Mouse (Mus musculus) embryonic facial prominence, embryonic 15.5 days (tissue): ENCODE data around the gene Usp15. TPM values are rescaled to one million over a fixed set of nuclear protein-coding genes. Genes with fewer than 3 reads are reported as not detected.
A peak's percentile ranks its signal among the peaks of the same experiment; 100 is the strongest.

Experiments used
- ATAC-seq: fragments of 200-750 bp; cut with Nextera tagmentation; 2 replicates; pipeline ENCODE4 v1.8.0; 2017; ENCODE audit warnings: low read depth, moderate TSS enrichment; ENCODE audit not compliant: insufficient number of reproducible peaks, low FRiP score, low TSS enrichment
- H3K27ac ChIP-seq: fragments of 300-500 bp; sonication (generic); replicated peaks from 2 replicates; pipeline ENCODE4 v1.5.1; 2015; ENCODE audit warnings: mild to moderate bottlenecking, inconsistent platforms
- H3K27me3 ChIP-seq: fragments of 300-500 bp; sonication (generic); 2 replicates; pipeline ENCODE4 v1.6.1; 2015; ENCODE audit warnings: inconsistent platforms
- H3K36me3 ChIP-seq: fragments of 300-500 bp; sonication (generic); 2 replicates; pipeline ENCODE4 v1.6.1; 2015; ENCODE audit warnings: mild to moderate bottlenecking, inconsistent platforms
- H3K4me1 ChIP-seq: fragments of 300-500 bp; sonication (generic); 2 replicates; pipeline ENCODE4 v1.6.1; 2015; ENCODE audit warnings: inconsistent platforms
- H3K4me2 ChIP-seq: fragments of 300-500 bp; sonication (generic); replicated peaks from 2 replicates; pipeline ENCODE4 v1.6.1; 2015; ENCODE audit warnings: mild to moderate bottlenecking, inconsistent platforms
- H3K4me3 ChIP-seq: fragments of 300-500 bp; sonication (generic); replicated peaks from 2 replicates; pipeline ENCODE4 v1.5.1; 2015; ENCODE audit warnings: mild to moderate bottlenecking, inconsistent platforms
- H3K9ac ChIP-seq: fragments of 300-500 bp; sonication (generic); 2 replicates; pipeline ENCODE4 v1.6.1; 2015; ENCODE audit warnings: inconsistent platforms
- H3K9me3 ChIP-seq: fragments of 300-500 bp; sonication (generic); replicated peaks from 2 replicates; pipeline ENCODE4 v1.6.1; 2016; ENCODE audit warnings: inconsistent platforms
- WGBS: fragments of 180-500 bp; shearing (Covaris S2); methylation state at CpG from one replicate; pipeline ENCODE4 v1.1.7; 2015; 5-methylcytosine and 5-hydroxymethylcytosine counted together
- polyA plus RNA-seq: library from polyadenylated mRNA; unstranded; fragments of >200 nt; fragmentation: Nextera tagmentation; extraction: Ambion mirVana; gene quantifications from 2 replicates; pipeline ENCODE4 v1.2.1, GENCODE M21; 2015

Gene Usp15
- polyA plus RNA-seq, 1 experiment from 2014 or later, result 53.9 TPM

GRCm38 (mm10) chr10:123199615-123200319, 3.0 kb upstream of the Usp15 start:
- WGBS, result 80% methylated on average over 19 of the region's 19 CpGs
- no peak overlapping the region for H3K4me3 ChIP-seq
- no peak overlapping the region for H3K4me2 ChIP-seq
- H3K9me3 ChIP-seq, result no peaks in the 10 kb centered on the region
- H3K27ac ChIP-seq, result no peak overlapping the region
- H3K4me1 ChIP-seq, result peaks cover 8% of the 10 kb centered on the region; the same call in 1 of the 2 replicates
- H3K9ac ChIP-seq, result no peak overlapping the region
- ATAC-seq, result no peak
- H3K27me3 ChIP-seq, result no peaks in the 10 kb centered on the region
- no peaks in the 10 kb centered on the region for H3K36me3 ChIP-seq

GRCm38 (mm10) chr10:123199119-123199518, 2.3 kb upstream of the Usp15 start:
- no peaks in the 10 kb centered on the region for H3K27me3 ChIP-seq
- H3K36me3 ChIP-seq, result no peaks in the 10 kb centered on the region
- WGBS, result 73% methylated on average over 3 of the region's 3 CpGs
- H3K4me3 ChIP-seq, result no peak overlapping the region
- no peak overlapping the region for H3K27ac ChIP-seq
- H3K9me3 ChIP-seq, result no peaks in the 10 kb centered on the region
- no peak overlapping the region for H3K9ac ChIP-seq
- no peak overlapping the region for H3K4me2 ChIP-seq
- no peak for ATAC-seq
- H3K4me1 ChIP-seq, result peaks cover 8% of the 10 kb centered on the region; the same call in 1 of the 2 replicates

GRCm38 (mm10) chr10:123198183-123198582, 1.4 kb upstream of the Usp15 start:
- no peaks in the 10 kb centered on the region for H3K27me3 ChIP-seq
- no peak for ATAC-seq
- H3K4me1 ChIP-seq, result peaks cover 8% of the 10 kb centered on the region; the same call in 1 of the 2 replicates
- H3K4me3 ChIP-seq, result no peak overlapping the region
- H3K4me2 ChIP-seq, result no peak overlapping the region
- no peaks in the 10 kb centered on the region for H3K9me3 ChIP-seq
- H3K27ac ChIP-seq, result no peak overlapping the region
- no peaks in the 10 kb centered on the region for H3K36me3 ChIP-seq
- H3K9ac ChIP-seq, result no peak overlapping the region
- 76% methylated on average over 5 of the region's 5 CpGs for WGBS

GRCm38 (mm10) chr10:123195961-123196834, 597 bp downstream of the Usp15 start:
- H3K36me3 ChIP-seq, result no peaks in the 10 kb centered on the region
- H3K4me1 ChIP-seq, result peaks cover 8% of the 10 kb centered on the region; the same call in 1 of the 2 replicates
- peak overlapping the region; percentile 61 for H3K9ac ChIP-seq
- no peaks in the 10 kb centered on the region for H3K27me3 ChIP-seq
- peak overlapping the region; percentile 87 for H3K4me3 ChIP-seq
- no peaks in the 10 kb centered on the region for H3K9me3 ChIP-seq
- ATAC-seq, result peak; percentile 80
- WGBS, result under 1% methylated on average over 60 of the region's 66 CpGs
- H3K4me2 ChIP-seq, result peak overlapping the region; percentile 61
- H3K27ac ChIP-seq, result peak overlapping the region; percentile 93

GRCm38 (mm10) chr10:123195501-123195900, 1.3 kb downstream of the Usp15 start:
- peak overlapping the region; percentile 61; the same call in 1 of the 2 replicates for H3K9ac ChIP-seq
- H3K4me3 ChIP-seq, result peak overlapping the region; percentile 87
- H3K4me1 ChIP-seq, result peaks cover 8% of the 10 kb centered on the region; the same call in 1 of the 2 replicates
- no peak for ATAC-seq
- no peaks in the 10 kb centered on the region for H3K36me3 ChIP-seq
- no peaks in the 10 kb centered on the region for H3K27me3 ChIP-seq
- no peaks in the 10 kb centered on the region for H3K9me3 ChIP-seq
- H3K4me2 ChIP-seq, result peak overlapping the region; percentile 61
- H3K27ac ChIP-seq, result no peak overlapping the region
- WGBS, result 18% methylated on average over 7 of the region's 7 CpGs

- H3K9me3 ChIP-seq, result no peaks in the 10 kb centered on the region
- ATAC-seq, result no peak
- H3K4me1 ChIP-seq, result peaks cover 14% of the 10 kb centered on the region; the same call in 1 of the 2 replicates
- H3K4me3 ChIP-seq, result no peak overlapping the region
- no peak overlapping the region for H3K4me2 ChIP-seq
- H3K27me3 ChIP-seq, result no peaks in the 10 kb centered on the region
- no peaks in the 10 kb centered on the region for H3K36me3 ChIP-seq
- no peak overlapping the region for H3K27ac ChIP-seq
- no peak overlapping the region for H3K9ac ChIP-seq
- 75% methylated on average over 6 of the region's 6 CpGs for WGBS
Measured at GRCm38 (mm10) chr10:123191038-123191437, 5.8 kb downstream of the Usp15 start.

GRCm38 (mm10) chr10:123187337-123187736, 9.5 kb downstream of the Usp15 start:
- Histone ChIP-seq H3K9me3 (no peaks in the 10 kb centered on the region), H3K9ac (no peak overlapping the region), H3K4me2 (no peak overlapping the region), H3K27me3 (no peaks in the 10 kb centered on the region), H3K4me3 (no peak overlapping the region), H3K27ac (no peak overlapping the region), H3K4me1 (peaks cover 12% of the 10 kb centered on the region; the same call in 1 of the 2 replicates), H3K36me3 (no peaks in the 10 kb centered on the region)
- ATAC-seq, result no peak
- 65% methylated on average over 6 of the region's 6 CpGs for WGBS

- no peaks in the 10 kb centered on the region for H3K9me3 ChIP-seq
- H3K27me3 ChIP-seq, result no peaks in the 10 kb centered on the region
- WGBS, result 81% methylated on average over 6 of the region's 6 CpGs
- no peak overlapping the region for H3K27ac ChIP-seq
- H3K4me3 ChIP-seq, result no peak overlapping the region
- peaks cover 1% of the 10 kb centered on the region; the same call in 1 of the 2 replicates for H3K36me3 ChIP-seq
- H3K4me2 ChIP-seq, result no peak overlapping the region
- H3K9ac ChIP-seq, result no peak overlapping the region
- no peak for ATAC-seq
- peaks cover 12% of the 10 kb centered on the region; the same call in 1 of the 2 replicates for H3K4me1 ChIP-seq
Measured at GRCm38 (mm10) chr10:123185907-123186306, 10.9 kb downstream of the Usp15 start.

- H3K4me1 ChIP-seq, result peaks cover 12% of the 10 kb centered on the region; the same call in 1 of the 2 replicates
- no peak overlapping the region for H3K27ac ChIP-seq
- H3K9ac ChIP-seq, result no peak overlapping the region
- H3K4me3 ChIP-seq, result no peak overlapping the region
- no peak overlapping the region for H3K4me2 ChIP-seq
- H3K9me3 ChIP-seq, result no peaks in the 10 kb centered on the region
- peaks cover 19% of the 10 kb centered on the region for H3K36me3 ChIP-seq
- 59% methylated on average over 2 of the region's 2 CpGs for WGBS
- no peaks in the 10 kb centered on the region for H3K27me3 ChIP-seq
- no peak for ATAC-seq
Measured at GRCm38 (mm10) chr10:123183743-123184142, 13.1 kb downstream of the Usp15 start.

- no peak for ATAC-seq
- Histone ChIP-seq H3K27me3 (no peaks in the 10 kb centered on the region), H3K4me1 (peaks cover 12% of the 10 kb centered on the region; the same call in 1 of the 2 replicates), H3K4me3 (no peak overlapping the region), H3K36me3 (peaks cover 23% of the 10 kb centered on the region), H3K9ac (no peak overlapping the region), H3K9me3 (no peaks in the 10 kb centered on the region), H3K4me2 (no peak overlapping the region), H3K27ac (no peak overlapping the region)
- 62% methylated on average over 7 of the region's 7 CpGs for WGBS
Measured at GRCm38 (mm10) chr10:123183243-123183642, 13.6 kb downstream of the Usp15 start.

GRCm38 (mm10) chr10:123182391-123182790, 14.4 kb downstream of the Usp15 start:
- H3K9me3 ChIP-seq, result no peaks in the 10 kb centered on the region
- no peak overlapping the region for H3K4me2 ChIP-seq
- no peak overlapping the region for H3K4me3 ChIP-seq
- H3K27ac ChIP-seq, result no peak overlapping the region
- peaks cover 25% of the 10 kb centered on the region for H3K36me3 ChIP-seq
- no peak overlapping the region for H3K9ac ChIP-seq
- 81% methylated on average over 3 of the region's 3 CpGs for WGBS
- no peak for ATAC-seq
- peaks cover 12% of the 10 kb centered on the region; the same call in 1 of the 2 replicates for H3K4me1 ChIP-seq
- no peaks in the 10 kb centered on the region for H3K27me3 ChIP-seq
